Mouse (Mus musculus): ENCODE measurements around the gene Npc2. TPM values are rescaled to one million over a fixed set of nuclear protein-coding genes. Genes with fewer than 3 reads are reported as not detected.

The Npc2 gene
- polyA plus RNA-seq, 1 experiment, result 179 TPM

GRCm38 (mm10) chr12:84709842-84710439 lies 63.0 kb downstream of the Npc2 start:
- no peaks in the 10 kb centered on the region for H3K36me3 ChIP-seq (ENCODE audit: control insufficient read depth, insufficient read depth, low read length)
- WGBS, result 26% methylated on average over 14 of the region's 14 CpGs
- no peaks in the 10 kb centered on the region for H3K4me1 ChIP-seq (ENCODE audit: control insufficient read depth, insufficient read depth, low read length)
- peak; percentile 1 for DNase-seq
- no peak overlapping the region for H3K27ac ChIP-seq (ENCODE audit: insufficient read depth, low read depth, low read length)
- no peaks in the 10 kb centered on the region for H3K27me3 ChIP-seq (replicated peaks; ENCODE audit: control insufficient read depth, insufficient read depth, low read length)
- no peak overlapping the region for H3K4me3 ChIP-seq (ENCODE audit: insufficient read depth, low read depth, low read length)
- TF ChIP-seq CTCF (conservative IDR thresholded peaks at IDR 0.05; ENCODE audit: insufficient read depth, insufficient read length, low read depth, low read length) (no peak), POLR2A (IDR thresholded peaks at IDR 0.05; ENCODE audit: low read depth, low read length) (no peak)

- Histone ChIP-seq H3K4me3 (ENCODE audit: insufficient read depth, low read depth, low read length) (no peak overlapping the region), H3K27me3 (replicated peaks; ENCODE audit: control insufficient read depth, insufficient read depth, low read length) (no peaks in the 10 kb centered on the region), H3K4me1 (ENCODE audit: control insufficient read depth, insufficient read depth, low read length) (no peaks in the 10 kb centered on the region), H3K36me3 (ENCODE audit: control insufficient read depth, insufficient read depth, low read length) (no peaks in the 10 kb centered on the region), H3K27ac (ENCODE audit: insufficient read depth, low read depth, low read length) (no peak overlapping the region)
- TF ChIP-seq POLR2A (IDR thresholded peaks at IDR 0.05; ENCODE audit: low read depth, low read length) (no peak), CTCF (conservative IDR thresholded peaks at IDR 0.05; ENCODE audit: insufficient read depth, insufficient read length, low read depth, low read length) (no peak)
- WGBS, result 84% methylated on average over 4 of the region's 4 CpGs
- no peak for DNase-seq
Observed at GRCm38 (mm10) chr12:84707804-84708203, 65.1 kb downstream of the Npc2 start.

GRCm38 (mm10) chr12:84706886-84707285 lies 66.1 kb downstream of the Npc2 start:
- no peak for DNase-seq
- Histone ChIP-seq H3K4me1 (ENCODE audit: control insufficient read depth, insufficient read depth, low read length) (no peaks in the 10 kb centered on the region), H3K27me3 (replicated peaks; ENCODE audit: control insufficient read depth, insufficient read depth, low read length) (no peaks in the 10 kb centered on the region), H3K36me3 (ENCODE audit: control insufficient read depth, insufficient read depth, low read length) (no peaks in the 10 kb centered on the region), H3K27ac (ENCODE audit: insufficient read depth, low read depth, low read length) (no peak overlapping the region), H3K4me3 (ENCODE audit: insufficient read depth, low read depth, low read length) (no peak overlapping the region)
- no peak for TF ChIP-seq CTCF (conservative IDR thresholded peaks at IDR 0.05; ENCODE audit: insufficient read depth, insufficient read length, low read depth, low read length)
- no peak for TF ChIP-seq POLR2A (IDR thresholded peaks at IDR 0.05; ENCODE audit: low read depth, low read length)
- 74% methylated on average over 4 of the region's 4 CpGs for WGBS

Other genes with a start within 250 kb of the Npc2 start
- gene Vsx2, start 203.4 kb downstream of the Npc2 start, polyA plus RNA-seq (2012; rRNA removed), result not detected in 2 replicates
- gene Abcd4, start 155.7 kb downstream of the Npc2 start, polyA plus RNA-seq (2012; rRNA removed), result 57.7 and 63.3 TPM in 2 replicates
- not detected in 2 replicates for gene Vrtn, start 132.1 kb downstream of the Npc2 start, polyA plus RNA-seq (2012; rRNA removed)
- not detected in 2 replicates for gene Syndig1l, start 74.3 kb downstream of the Npc2 start, polyA plus RNA-seq (2012; rRNA removed)
- gene Isca2, start 99 bp upstream of the Npc2 start, polyA plus RNA-seq (2012; rRNA removed), result 98.5 and 105 TPM in 2 replicates
- 1.5 and 2.2 TPM in 2 replicates for gene Ltbp2, start 103.4 kb upstream of the Npc2 start, polyA plus RNA-seq (2012; rRNA removed)
- gene Fcf1, start 197.7 kb upstream of the Npc2 start, polyA plus RNA-seq (2012; rRNA removed), result 41.2 and 52.0 TPM in 2 replicates
- gene Arel1, start 197.7 kb upstream of the Npc2 start, polyA plus RNA-seq (2012; rRNA removed), result 20.7 and 23.3 TPM in 2 replicates
- 10.0 and 12.4 TPM in 2 replicates for gene Ylpm1, start 223.2 kb upstream of the Npc2 start, polyA plus RNA-seq (2012; rRNA removed)